Mouse (Mus musculus) intestine, embryonic 15.5 days (tissue): ENCODE measurements around the gene Cped1. TPM values are rescaled to one million over a fixed set of nuclear protein-coding genes. Genes with fewer than 3 reads are reported as not detected.
A peak's percentile ranks its signal among the peaks of the same experiment; 100 is the strongest.

ENCODE experiments used
- ATAC-seq: fragments of 200-750 bp; cut with Nextera tagmentation; 2 replicates; pipeline ENCODE4 v1.8.0; 2017; ENCODE audit warnings: moderate TSS enrichment, moderate library complexity
- H3K27ac ChIP-seq: fragments of 300-500 bp; sonication (generic); 2 replicates; pipeline ENCODE4 v1.5.1; 2015; ENCODE audit warnings: mild to moderate bottlenecking, inconsistent platforms
- H3K27me3 ChIP-seq: fragments of 300-500 bp; sonication (generic); replicated peaks from 2 replicates; pipeline ENCODE4 v1.6.1; 2015; ENCODE audit warnings: inconsistent platforms
- H3K36me3 ChIP-seq: fragments of 300-500 bp; sonication (generic); 2 replicates; pipeline ENCODE4 v1.6.1; 2015; ENCODE audit warnings: inconsistent platforms
- H3K4me1 ChIP-seq: fragments of 300-500 bp; sonication (generic); replicated peaks from 2 replicates; pipeline ENCODE4 v1.6.1; 2015; ENCODE audit warnings: inconsistent platforms
- H3K4me2 ChIP-seq: fragments of 300-500 bp; sonication (generic); replicated peaks from 2 replicates; pipeline ENCODE4 v1.6.1; 2015; ENCODE audit warnings: mild to moderate bottlenecking, inconsistent platforms
- H3K4me3 ChIP-seq: fragments of 300-500 bp; sonication (generic); replicated peaks from 2 replicates; pipeline ENCODE4 v1.5.1; 2015; ENCODE audit warnings: inconsistent platforms
- H3K9ac ChIP-seq: fragments of 300-500 bp; sonication (generic); 2 replicates; pipeline ENCODE4 v1.6.1; 2015; ENCODE audit warnings: inconsistent platforms
- H3K9me3 ChIP-seq: fragments of 300-500 bp; sonication (generic); 2 replicates; pipeline ENCODE4 v1.6.1; 2016; ENCODE audit warnings: inconsistent platforms
- WGBS: fragments of 180-500 bp; shearing (Covaris S2); methylation state at CpG from one replicate; pipeline ENCODE4 v1.1.7; 2015; 5-methylcytosine and 5-hydroxymethylcytosine counted together
- polyA plus RNA-seq: library from polyadenylated mRNA; unstranded; fragments of >200 nt; fragmentation: Nextera tagmentation; extraction: Ambion mirVana; gene quantifications from 2 replicates; pipeline ENCODE4 v1.2.1, GENCODE M21; 2015

Cped1 gene
- polyA plus RNA-seq, 1 experiment from 2014 or later = 20.7 TPM

DNA sequence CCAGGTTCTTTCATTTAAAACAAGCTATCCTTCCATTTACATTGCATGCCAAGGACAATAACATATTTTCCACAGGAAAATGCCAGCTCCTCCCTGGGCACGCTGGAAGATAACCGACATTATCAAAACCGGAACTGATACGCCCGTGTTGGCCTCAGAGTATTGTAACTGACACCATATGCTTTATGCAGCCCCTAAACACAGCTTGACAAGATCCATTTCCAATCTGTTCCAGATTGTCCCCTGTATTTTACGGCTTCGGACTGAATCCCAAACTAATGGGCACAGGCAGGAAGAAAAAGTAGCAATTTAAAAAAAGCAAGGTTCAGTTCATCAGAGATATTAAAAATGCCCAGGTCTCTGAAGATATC is 220.0 kb downstream of the Cped1 start:
- no peaks in the 10 kb centered on the region for H3K36me3 ChIP-seq
- 0 out of 2 replicates have a peak, but pooled peaks cover 7% of the 10 kb centered on the region for H3K4me1 ChIP-seq
- H3K4me2 ChIP-seq = 0 out of 2 replicates have a peak overlapping the region, but pooled peaks have one; percentile 9
- 69% methylated on average over 7 of the region's 7 CpGs for WGBS
- H3K9me3 ChIP-seq = no peaks in the 10 kb centered on the region
- no peaks in the 10 kb centered on the region for H3K27me3 ChIP-seq
- no peak overlapping the region for H3K4me3 ChIP-seq
- H3K9ac ChIP-seq = no peak overlapping the region
- no peak for ATAC-seq
- no peak overlapping the region for H3K27ac ChIP-seq

DNA sequence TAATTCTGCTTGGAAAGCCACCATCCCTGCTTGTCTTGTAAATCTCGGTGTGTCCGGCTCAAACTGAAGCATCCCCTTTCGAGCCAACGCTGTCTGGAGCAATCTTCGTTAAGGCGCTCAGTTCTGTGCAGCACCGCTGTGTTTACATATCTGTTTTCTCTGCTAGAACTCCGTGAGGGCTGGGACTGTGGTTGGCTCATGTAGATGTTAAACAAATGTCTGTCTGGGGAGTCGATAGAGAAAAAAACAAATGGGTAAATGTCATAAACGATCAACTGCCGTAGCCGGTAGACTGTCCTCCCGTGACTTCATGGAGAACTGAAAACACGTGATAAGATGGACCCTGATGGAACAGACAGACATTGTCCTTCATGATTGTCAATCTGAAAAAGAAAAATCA is 220.5 kb downstream of the Cped1 start:
- 0 out of 2 replicates have a peak overlapping the region, but pooled peaks have one; percentile 9 for H3K4me2 ChIP-seq
- ATAC-seq = no peak
- 0 out of 2 replicates have a peak, but pooled peaks cover 7% of the 10 kb centered on the region for H3K4me1 ChIP-seq
- H3K4me3 ChIP-seq = no peak overlapping the region
- H3K36me3 ChIP-seq = no peaks in the 10 kb centered on the region
- WGBS = 37% methylated on average over 14 of the region's 14 CpGs
- H3K27ac ChIP-seq = 0 out of 2 replicates have a peak overlapping the region, but pooled peaks have one; percentile 15
- no peak overlapping the region for H3K9ac ChIP-seq
- H3K27me3 ChIP-seq = no peaks in the 10 kb centered on the region
- no peaks in the 10 kb centered on the region for H3K9me3 ChIP-seq

DNA sequence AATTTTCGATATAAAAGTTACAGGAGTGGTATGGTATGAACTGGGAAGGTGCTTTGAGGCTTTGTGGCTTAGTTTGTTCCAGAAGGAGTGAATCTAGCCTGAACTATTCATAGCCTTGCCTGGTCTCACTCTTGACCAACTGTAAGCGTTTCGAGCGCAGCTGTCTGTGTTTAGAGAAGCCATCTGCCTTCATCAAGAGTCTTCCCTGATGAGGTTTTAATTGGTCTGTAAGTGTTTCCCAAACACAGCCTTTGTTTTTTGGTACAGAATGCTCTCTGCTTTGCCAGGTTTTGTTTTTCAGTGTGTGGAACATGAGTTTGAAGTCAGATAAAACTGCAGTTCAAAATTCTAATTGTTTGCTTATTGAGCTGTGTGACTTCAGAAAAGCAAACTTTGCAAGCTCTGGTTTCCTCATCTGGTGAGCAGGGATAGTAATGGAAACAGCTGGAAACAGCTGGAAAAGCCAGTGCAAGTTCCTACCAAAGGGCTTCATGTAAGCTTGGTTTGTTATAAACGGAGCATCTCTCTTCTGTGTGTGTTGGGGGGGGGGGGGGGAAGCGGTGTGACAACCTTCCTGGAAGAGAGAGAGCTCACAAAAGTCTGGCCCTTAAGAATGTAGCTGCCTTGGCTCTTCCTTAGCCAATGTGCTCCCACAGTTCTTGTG is 221.0 kb downstream of the Cped1 start:
- H3K4me2 ChIP-seq = no peak overlapping the region
- no peak overlapping the region for H3K9ac ChIP-seq
- H3K36me3 ChIP-seq = no peaks in the 10 kb centered on the region
- H3K9me3 ChIP-seq = no peaks in the 10 kb centered on the region
- H3K27ac ChIP-seq = 0 out of 2 replicates have a peak overlapping the region, but pooled peaks have one; percentile 15
- 0 out of 2 replicates have a peak, but pooled peaks cover 7% of the 10 kb centered on the region for H3K4me1 ChIP-seq
- peak; percentile 53 for ATAC-seq
- H3K4me3 ChIP-seq = no peak overlapping the region
- WGBS = 46% methylated on average over 5 of the region's 6 CpGs
- no peaks in the 10 kb centered on the region for H3K27me3 ChIP-seq

DNA sequence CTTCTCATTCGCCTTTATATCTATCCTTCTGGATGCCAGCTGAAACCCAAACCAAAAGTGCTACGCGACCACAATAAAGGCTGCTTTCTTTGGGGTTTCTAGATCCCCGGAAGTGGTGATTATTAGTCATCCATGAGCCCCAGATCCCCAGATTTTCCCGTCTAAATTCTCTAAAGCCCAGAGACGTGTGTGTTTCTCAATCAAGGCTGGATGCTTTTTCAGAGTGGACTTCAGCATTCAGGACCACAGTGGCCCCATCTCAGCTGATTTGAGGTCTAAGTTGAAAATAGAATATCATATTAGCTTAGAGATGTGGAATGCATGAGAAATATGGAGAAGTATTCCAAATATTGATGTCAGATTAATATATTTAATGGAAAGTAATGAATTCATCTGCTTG is 226.4 kb downstream of the Cped1 start:
- Histone ChIP-seq H3K9ac (no peak overlapping the region), H3K36me3 (no peaks in the 10 kb centered on the region), H3K27me3 (no peaks in the 10 kb centered on the region), H3K4me3 (no peak overlapping the region), H3K9me3 (no peaks in the 10 kb centered on the region), H3K27ac (no peak overlapping the region), H3K4me1 (no peaks in the 10 kb centered on the region), H3K4me2 (no peak overlapping the region)
- WGBS = 90% methylated on average over 6 of the region's 6 CpGs
- ATAC-seq = no peak

DNA sequence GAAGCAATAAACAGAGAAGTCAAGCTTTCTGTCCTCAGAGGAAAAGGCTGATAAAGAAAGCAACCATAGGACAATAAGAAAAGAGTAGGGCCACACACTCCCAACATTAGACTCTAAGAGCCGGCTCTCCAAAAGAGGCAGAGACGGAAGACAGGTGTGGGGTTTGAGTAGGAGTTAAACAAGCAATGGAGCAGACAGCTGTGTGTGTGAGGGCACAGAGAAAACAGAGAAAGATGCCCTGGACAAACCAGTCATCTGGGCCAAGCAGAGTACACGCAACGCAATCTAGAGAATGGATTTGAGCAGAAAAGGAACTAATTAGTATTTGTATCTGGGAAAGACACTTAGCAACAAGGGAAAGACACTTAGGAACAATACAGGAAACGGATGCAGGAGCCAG is 227.5 kb downstream of the Cped1 start:
- Histone ChIP-seq H3K4me1 (no peaks in the 10 kb centered on the region), H3K27me3 (no peaks in the 10 kb centered on the region), H3K27ac (no peak overlapping the region), H3K4me2 (no peak overlapping the region), H3K36me3 (no peaks in the 10 kb centered on the region), H3K4me3 (no peak overlapping the region), H3K9me3 (no peaks in the 10 kb centered on the region), H3K9ac (no peak overlapping the region)
- 82% methylated on average over 5 of the region's 5 CpGs for WGBS
- ATAC-seq = no peak

DNA sequence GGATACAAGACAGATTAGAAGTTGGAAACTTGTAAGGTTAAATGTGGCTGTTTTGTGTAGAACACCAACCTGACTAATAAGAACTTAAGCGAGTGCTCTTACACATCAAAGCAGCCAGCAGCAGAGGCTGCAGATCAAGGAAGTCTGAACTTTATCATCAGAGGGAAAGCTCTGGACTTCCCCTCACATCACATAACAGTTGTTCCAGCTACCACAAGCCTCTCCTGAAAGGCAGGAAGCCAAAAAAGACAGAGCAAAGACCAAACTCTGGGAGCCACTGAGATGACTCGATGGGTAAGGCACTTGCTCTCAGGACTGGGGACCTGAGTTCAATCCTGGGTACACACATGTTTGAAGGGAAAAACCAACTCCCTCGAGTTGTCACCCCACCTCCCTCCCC is 228.1 kb downstream of the Cped1 start:
- no peak overlapping the region for H3K27ac ChIP-seq
- H3K36me3 ChIP-seq = no peaks in the 10 kb centered on the region
- no peak overlapping the region for H3K4me3 ChIP-seq
- 68% methylated on average over 3 of the region's 3 CpGs for WGBS
- no peaks in the 10 kb centered on the region for H3K27me3 ChIP-seq
- H3K9ac ChIP-seq = no peak overlapping the region
- ATAC-seq = no peak
- H3K4me1 ChIP-seq = no peaks in the 10 kb centered on the region
- H3K9me3 ChIP-seq = no peaks in the 10 kb centered on the region
- H3K4me2 ChIP-seq = no peak overlapping the region

DNA sequence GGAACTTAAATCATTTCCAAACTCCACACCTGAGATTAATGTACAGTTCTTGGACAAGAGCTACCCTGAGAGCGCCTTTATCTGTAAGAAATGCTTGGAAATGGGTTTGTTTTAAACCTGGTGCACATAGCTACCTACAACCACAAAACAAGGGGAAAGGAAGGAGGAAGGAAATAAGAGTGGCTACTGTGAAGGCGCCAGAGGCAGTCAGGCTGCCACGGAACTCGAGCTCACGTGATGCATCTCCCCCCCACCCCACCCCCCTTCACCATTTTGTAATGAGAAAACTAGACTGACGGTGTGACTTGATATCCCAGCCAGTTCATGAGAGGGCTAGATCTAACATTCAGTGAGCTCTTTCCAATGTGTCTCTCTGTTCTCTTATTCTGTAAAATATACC is 228.9 kb downstream of the Cped1 start:
- H3K27me3 ChIP-seq = no peaks in the 10 kb centered on the region
- no peak overlapping the region for H3K27ac ChIP-seq
- ATAC-seq = no peak
- H3K9me3 ChIP-seq = no peaks in the 10 kb centered on the region
- no peak overlapping the region for H3K4me3 ChIP-seq
- 86% methylated on average over 6 of the region's 6 CpGs for WGBS
- H3K4me2 ChIP-seq = no peak overlapping the region
- no peak overlapping the region for H3K9ac ChIP-seq
- no peaks in the 10 kb centered on the region for H3K4me1 ChIP-seq
- H3K36me3 ChIP-seq = no peaks in the 10 kb centered on the region

DNA sequence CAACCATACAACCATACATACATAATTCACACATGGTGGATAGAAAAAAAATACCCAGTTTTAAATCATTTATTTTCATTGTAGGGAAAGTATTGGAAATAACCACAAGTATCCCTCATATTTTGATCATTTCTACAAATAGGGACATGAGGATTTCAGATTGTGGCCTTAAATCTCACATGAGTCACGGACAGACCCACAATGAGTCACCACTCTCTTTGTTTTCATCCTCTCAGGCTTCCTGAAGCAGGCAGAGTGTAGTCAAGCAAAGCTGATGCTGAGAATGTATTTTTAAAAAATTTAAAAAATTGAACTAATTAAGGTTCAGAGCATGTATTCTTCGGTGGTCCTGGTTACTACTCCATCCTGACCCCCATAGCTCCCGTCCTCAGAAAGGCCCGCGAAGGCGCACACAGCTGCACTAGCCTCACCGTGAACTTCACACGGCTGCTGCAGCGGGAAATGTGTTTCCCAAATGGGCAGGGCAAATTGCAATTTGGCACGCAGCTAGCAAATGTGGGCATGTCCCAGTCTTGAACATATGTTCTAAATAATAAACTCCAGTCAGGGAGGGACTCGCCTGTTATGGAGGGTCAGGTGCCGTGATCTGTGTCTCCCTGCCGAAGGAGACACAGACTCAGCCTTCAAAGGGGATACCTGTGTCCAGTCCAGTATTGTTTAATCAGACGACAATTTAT is 230.7 kb downstream of the Cped1 start:
- Histone ChIP-seq H3K4me2 (no peak overlapping the region), H3K27me3 (no peaks in the 10 kb centered on the region), H3K36me3 (no peaks in the 10 kb centered on the region), H3K9me3 (no peaks in the 10 kb centered on the region), H3K9ac (no peak overlapping the region), H3K4me3 (no peak overlapping the region), H3K27ac (no peak overlapping the region), H3K4me1 (no peaks in the 10 kb centered on the region)
- WGBS = 84% methylated on average over 14 of the region's 14 CpGs
- no peak for ATAC-seq

DNA sequence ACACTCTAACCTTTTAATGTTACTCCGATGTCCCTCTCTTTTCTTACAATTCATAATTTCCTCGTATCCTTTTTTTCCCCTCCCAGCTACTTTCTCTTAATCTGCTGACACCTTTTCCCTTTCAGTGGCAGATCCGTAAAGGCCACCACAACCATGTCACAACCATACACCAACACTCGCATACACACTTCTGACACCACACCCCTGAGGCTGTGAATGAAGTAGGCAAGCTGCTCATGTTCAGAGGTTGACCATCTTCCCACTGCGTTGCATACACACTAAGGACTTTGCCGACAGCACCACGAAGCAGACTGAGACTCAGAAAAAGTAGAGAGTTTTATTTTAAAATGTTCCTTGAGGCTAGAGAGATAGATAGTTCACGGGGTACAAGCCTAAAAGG is 235.4 kb downstream of the Cped1 start:
- WGBS = 90% methylated on average over 8 of the region's 8 CpGs
- Histone ChIP-seq H3K27me3 (no peaks in the 10 kb centered on the region), H3K9ac (no peak overlapping the region), H3K4me2 (no peak overlapping the region), H3K9me3 (no peaks in the 10 kb centered on the region), H3K36me3 (no peaks in the 10 kb centered on the region), H3K4me1 (no peaks in the 10 kb centered on the region), H3K4me3 (no peak overlapping the region), H3K27ac (no peak overlapping the region)
- ATAC-seq = no peak

DNA sequence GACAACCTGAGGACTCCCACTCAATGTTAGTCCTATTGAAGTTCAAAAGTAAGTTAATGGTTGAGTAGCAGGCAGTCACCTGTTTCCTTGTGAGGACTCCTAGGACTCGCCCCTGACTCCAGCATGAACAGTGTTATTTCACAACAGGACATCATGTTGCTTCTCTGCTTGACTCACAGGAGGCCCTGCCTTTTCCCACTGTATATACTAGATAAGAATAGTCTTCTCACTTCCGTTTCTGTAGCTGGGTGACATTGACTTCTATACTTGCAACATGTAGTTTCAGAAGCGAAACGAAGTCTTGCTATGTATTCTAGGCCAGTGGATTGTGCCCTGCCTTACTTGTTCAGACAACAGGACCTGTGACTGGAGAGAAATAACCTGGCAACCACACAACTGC is 236.4 kb downstream of the Cped1 start:
- H3K36me3 ChIP-seq = no peaks in the 10 kb centered on the region
- H3K4me2 ChIP-seq = no peak overlapping the region
- no peak overlapping the region for H3K9ac ChIP-seq
- H3K27me3 ChIP-seq = no peaks in the 10 kb centered on the region
- no peak overlapping the region for H3K4me3 ChIP-seq
- H3K27ac ChIP-seq = no peak overlapping the region
- no peaks in the 10 kb centered on the region for H3K4me1 ChIP-seq
- 81% methylated on average over 4 of the region's 4 CpGs for WGBS
- H3K9me3 ChIP-seq = no peaks in the 10 kb centered on the region
- no peak for ATAC-seq

DNA sequence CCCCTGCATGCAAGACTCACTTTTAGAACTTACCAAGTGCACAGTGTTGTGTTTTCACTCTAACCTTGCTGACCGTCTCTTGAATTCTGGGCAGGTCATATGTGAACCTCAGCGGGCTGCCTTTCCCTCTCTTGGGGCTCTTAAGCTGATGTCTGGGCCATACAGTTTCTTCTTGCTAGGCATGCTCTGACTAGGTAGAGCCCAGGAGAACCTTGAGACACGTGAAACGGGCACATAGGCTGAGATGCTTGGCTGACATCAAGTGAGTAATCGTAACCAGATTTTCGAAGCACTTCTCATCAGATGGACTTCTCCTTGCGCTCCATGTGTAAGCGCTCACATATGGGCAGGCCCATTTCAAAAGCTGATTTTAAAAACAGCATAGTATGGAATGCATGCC is 237.2 kb downstream of the Cped1 start:
- no peak overlapping the region for H3K4me2 ChIP-seq
- no peak overlapping the region for H3K9ac ChIP-seq
- WGBS = 91% methylated on average over 8 of the region's 8 CpGs
- ATAC-seq = no peak
- H3K9me3 ChIP-seq = no peaks in the 10 kb centered on the region
- H3K36me3 ChIP-seq = no peaks in the 10 kb centered on the region
- no peaks in the 10 kb centered on the region for H3K27me3 ChIP-seq
- H3K4me1 ChIP-seq = no peaks in the 10 kb centered on the region
- H3K27ac ChIP-seq = no peak overlapping the region
- no peak overlapping the region for H3K4me3 ChIP-seq

DNA sequence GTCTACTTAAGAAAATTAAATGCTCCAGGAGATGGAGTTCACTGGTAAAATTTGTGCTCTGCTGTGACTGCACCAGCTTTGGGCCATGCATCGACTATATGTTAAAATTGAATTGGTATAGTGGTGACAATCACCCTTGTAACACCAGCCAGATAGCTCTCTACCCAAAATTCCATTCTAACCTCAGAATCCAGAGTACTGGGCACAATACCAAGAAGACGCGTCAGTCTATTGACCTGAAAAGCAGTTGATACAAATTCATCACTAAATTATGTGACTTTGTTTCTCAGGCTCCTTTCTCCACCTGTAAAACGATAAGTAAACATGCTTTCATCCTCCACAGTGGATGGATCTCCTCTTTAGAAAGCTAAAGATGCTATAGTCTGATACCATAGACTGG is 238.6 kb downstream of the Cped1 start:
- no peaks in the 10 kb centered on the region for H3K36me3 ChIP-seq
- no peak overlapping the region for H3K4me2 ChIP-seq
- H3K9ac ChIP-seq = no peak overlapping the region
- H3K4me1 ChIP-seq = no peaks in the 10 kb centered on the region
- ATAC-seq = no peak
- 91% methylated on average over 4 of the region's 4 CpGs for WGBS
- no peaks in the 10 kb centered on the region for H3K9me3 ChIP-seq
- no peaks in the 10 kb centered on the region for H3K27me3 ChIP-seq
- H3K27ac ChIP-seq = no peak overlapping the region
- H3K4me3 ChIP-seq = no peak overlapping the region

DNA sequence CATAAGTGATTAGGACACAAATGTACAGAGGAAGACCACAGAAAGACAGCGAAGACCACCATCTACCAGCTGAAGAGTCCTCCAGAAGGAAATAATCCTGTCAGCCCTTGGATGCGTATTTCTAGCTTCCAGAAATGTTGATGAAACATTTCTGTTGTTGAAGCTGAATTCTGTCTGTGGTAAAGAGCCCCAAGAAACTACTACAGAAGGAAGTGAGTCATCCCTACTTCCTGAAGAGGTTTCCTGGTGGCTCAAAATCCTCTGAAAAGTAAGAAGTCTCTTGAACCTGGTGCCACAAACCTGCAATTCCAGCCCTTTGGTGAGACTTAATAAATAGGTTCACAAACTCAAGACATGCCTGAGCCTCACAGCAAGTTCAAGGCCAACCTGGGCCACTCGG is 245.5 kb downstream of the Cped1 start:
- 83% methylated on average over 3 of the region's 3 CpGs for WGBS

More for the DNA sequence above, 245.5 kb downstream of the Cped1 start:
- Histone ChIP-seq H3K27me3 (no peaks in the 10 kb centered on the region), H3K4me2 (no peak overlapping the region), H3K9me3 (no peaks in the 10 kb centered on the region), H3K27ac (no peak overlapping the region), H3K36me3 (no peaks in the 10 kb centered on the region), H3K4me3 (no peak overlapping the region), H3K4me1 (0 out of 2 replicates have a peak, but pooled peaks cover 2% of the 10 kb centered on the region), H3K9ac (no peak overlapping the region)
- ATAC-seq = no peak
